Mouse (Mus musculus): ENCODE results near the gene Dock7.

Dock7 gene

DNA sequence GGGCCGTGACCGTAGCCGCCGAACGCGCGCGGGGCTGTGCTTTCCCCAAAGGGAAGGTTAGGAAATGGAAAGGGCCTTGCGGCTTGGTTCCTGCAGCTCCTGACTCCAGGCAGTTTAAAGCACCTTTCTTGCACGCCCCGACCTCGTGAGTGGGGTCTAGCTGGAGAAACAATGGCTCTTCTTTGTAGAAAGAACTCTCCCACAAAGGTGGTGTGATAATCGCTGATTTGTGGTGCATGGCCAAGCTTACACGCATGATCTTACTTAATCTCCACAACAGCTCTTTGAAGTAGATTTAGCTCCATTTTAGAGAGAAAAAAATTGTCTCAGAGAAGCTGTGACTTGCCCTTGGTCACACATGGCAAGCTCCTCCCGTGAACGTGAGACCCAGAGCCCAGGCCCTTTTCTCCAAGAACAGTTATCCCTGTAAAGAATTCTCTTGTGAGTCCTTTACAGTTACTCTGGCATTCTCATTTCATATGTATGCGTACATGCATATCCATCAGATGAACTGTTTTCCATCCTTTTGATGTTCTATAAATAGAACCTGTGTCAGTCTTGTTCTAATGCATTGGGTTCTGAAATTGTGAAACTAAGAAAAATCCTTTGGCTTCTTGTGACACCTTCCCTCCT is 524 bp upstream of the Dock7 start:
- DNase-seq (ENCODE audit: low spot score) = peak; percentile 64

DNA sequence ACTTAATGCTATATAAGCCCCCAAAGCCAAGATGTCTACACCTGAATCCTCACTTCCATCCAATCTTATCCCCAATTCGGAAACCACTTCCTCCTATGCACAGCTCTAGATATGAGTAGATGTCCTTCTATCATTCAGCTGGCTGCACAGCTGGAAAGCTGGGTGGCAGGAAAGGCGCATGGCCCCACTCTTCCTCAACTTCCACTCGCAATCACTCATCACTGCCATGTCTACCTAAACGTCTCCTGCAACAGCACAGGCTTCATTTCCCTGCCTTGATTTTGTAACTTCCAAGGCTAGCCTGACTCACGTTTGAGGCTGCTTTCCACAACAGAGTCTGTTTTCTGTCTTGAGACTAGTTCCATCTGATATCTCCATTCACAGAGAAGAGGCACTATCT is 1.7 kb downstream of the Dock7 start:
- no peak for DNase-seq (ENCODE audit: low spot score)

DNA sequence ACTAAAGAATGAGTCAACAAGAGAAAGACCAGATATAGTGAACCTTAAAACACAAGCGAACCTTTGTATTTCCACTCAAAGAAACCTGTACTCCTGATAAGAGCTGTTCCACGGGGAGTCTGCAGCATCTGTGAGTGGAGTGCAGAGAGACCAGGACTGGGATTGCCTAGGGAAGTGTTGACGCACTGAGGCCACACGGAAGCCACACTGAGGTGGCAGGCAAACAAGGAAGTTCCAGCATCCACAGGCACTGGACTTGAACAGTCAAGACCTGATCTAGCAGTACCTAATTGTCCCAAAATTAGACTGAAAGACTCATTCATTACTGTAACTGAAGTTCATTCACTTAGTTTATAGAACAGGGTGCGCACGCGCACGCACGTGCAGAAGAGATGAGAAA is 4.9 kb downstream of the Dock7 start:
- no peak for DNase-seq (ENCODE audit: low spot score)

DNA sequence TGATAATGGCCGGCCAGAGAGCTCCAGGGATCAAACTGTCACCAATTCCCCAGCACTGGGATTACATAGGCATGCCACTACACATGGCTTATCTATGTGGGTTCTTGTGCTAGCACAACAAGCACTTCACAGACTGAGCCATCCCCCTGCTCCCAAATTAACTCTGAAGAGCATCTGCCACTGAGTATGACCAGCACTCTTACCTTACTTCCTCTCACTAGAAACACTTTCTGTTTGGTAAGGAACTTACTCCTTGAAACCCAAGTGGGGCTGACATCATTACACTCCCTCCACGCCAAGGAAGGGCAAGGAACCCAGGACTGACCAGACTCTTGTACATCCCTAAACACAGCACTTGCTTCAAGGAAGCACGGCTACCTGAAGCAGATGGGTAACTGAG is 9.0 kb downstream of the Dock7 start:
- no peak for DNase-seq (ENCODE audit: low spot score)

DNA sequence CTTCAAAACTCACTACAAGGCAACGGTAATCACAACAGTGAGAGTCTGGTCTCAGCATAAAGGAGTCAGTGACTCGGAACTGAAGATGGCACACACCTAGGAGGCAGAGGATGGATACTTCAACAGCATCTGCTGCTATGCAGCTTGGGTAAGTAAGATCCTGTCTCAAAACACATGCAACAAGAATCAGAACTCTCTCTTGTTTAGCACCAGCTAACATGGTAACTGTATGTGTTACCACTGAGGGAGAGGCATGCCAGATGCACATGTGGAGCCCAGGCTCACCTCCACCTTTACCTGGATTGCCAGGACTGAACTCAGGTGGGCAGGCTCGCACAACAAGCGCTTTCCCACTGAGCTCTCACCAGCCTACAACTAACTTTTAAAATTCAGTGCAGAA is 11.9 kb downstream of the Dock7 start:
- no peak for DNase-seq (ENCODE audit: low spot score)

DNA sequence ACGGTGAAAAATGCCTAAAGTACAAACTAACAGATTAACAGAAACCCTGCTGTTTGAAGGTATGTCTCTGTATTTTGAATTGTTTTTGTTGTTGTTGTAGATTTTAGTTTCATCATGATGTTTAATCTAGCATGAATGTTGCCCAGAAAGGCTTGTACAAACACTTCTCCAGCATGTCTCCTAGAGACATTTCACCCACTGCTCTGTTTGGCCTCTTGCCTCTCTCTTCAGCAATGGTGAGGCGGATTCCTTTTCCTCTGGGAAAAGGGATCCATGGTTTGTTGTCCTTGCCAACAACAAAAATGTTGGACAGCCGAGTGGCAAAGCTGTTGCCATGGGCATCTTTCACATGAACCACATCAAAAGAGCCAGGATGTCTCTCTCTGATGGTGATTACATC is 17.9 kb downstream of the Dock7 start:
- DNase-seq (ENCODE audit: low spot score) = no peak

DNA sequence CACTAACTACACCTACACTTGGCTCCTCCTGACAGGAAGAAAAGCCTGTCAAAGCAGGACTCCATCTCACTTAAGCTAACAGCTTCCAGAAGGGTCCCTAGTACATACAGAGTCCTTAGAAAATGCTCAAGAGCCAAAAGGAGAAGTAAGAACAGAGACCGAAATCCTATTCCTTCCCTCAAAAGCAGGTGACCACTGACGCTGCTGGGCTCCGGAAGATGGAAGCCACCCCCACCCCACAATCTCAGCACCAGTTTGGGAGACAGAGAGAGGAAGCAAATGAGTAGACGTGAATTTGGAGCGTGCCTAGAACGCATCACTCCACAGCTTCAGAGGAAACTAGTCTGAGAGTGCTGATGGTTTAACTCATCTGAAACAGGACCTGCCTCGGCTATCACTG is 20.0 kb downstream of the Dock7 start:
- no peak for DNase-seq (ENCODE audit: low spot score)

DNA sequence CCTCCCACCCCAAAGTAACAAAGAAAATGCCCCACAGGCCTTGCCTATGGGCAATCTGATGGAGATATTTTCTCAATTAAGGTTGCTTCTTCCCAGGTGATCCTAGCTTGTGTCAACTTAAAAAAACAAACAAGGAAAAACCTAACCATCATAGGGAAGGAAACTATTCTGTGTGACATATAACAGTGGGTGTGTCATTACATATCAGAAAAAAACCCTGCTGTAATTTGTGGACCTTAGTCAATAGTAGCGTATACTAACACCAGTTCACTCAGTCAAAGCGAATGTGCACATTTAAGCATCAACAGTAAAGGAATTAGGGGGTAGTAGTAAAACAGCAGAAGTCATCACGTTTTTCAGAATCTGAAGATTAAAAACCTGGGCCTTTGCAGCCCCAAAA is 28.9 kb downstream of the Dock7 start:
- DNase-seq (ENCODE audit: low spot score) = no peak

DNA sequence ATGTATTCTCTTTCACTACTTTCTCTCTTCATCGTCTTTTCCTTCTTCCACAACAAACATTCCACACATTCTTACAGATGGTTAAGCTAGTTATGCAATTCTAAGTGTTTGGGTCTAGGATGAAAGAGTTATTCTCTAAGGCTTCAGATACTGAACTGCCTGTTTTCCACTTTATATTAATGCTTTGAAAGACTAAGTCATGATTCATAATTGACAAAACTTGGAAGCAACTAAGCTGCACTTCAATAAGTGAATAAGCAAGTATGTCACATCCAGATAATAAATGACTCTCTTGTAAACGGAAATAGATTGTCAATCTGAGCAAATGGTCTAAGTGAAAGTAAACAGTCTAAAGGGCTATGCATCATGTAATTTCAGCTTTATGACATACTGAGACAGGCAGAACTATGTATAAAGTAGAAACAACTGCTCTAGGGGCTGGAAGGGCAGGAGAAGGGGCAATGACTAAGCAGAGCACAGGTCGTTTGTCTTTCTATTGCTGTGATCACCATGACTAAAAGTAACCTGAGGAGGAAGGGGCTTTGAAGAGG is 29.5 kb downstream of the Dock7 start:
- no peak for DNase-seq (ENCODE audit: low spot score)

DNA sequence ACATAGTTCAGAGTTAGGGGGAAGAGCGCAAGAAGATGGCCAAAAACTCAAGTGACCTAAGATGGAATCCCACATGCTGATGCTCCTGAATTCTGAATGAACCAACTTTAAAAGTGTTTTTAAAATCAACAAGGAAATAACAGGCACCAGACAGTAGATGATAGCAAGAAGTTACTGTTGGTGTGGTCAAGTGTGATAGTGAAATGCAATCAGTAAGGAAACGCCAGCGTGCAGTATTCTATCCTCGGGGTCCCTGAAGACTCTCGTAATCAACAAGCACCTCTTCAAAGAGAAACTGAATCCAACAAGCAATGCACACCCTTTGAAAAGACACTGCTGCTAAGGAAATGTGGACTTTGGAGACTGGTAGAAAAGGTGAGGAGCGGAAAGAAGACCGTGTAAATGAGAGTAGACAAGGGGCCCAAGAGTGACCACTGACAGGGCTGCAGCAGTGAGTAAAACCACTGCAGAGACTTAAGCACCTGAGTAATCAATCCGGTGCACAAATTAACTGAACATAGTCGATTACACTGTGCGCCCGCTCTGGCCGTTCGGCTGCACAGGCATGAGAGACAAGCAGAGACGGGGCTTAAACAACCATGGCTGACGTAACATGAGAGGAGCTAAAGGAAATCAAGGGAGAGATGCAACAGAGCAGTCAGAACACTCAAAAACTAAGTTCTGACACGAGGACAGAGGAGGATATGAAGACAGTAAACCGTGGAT is 32.8 kb downstream of the Dock7 start:
- no peak for DNase-seq (ENCODE audit: low spot score)

DNA sequence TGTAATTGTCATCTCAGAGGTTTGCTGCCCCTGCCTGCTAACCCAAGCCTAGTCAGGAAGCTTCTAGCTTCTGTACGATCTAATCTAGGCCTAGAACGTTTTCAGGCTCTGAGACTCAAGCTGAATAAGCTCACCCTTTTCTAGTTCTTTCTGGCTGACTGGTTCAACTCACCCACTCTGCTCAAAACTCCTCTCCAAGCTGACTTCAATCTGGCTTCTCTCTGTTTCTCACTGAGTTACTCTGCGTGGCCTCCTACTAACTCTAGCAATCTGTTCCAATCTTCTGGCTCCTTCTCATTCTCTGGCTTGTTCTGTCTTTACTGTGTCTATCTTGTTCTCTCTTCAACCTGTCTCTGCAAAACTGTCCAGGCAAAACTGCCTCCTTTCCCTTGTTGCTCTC is 36.9 kb downstream of the Dock7 start:
- no peak for DNase-seq (ENCODE audit: low spot score)

DNA sequence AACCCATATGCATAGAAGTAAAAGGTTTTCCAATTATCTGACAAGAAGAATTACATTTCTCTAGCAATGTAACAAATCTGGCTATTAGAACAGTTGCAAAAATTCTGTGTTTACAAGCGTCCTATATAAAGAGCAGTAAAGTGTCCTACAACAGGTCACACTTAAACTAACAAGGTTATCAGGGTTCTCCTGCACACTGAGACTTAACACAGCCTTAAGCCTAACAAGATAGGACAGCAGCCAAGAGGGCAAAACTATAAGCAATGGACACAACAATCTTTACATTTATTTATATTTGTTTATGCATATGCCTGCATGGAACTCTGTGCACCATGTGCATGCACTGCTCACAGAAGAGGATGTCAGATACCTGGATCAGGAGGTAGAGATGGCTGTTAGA is 39.5 kb downstream of the Dock7 start:
- DNase-seq (ENCODE audit: low spot score) = no peak

DNA sequence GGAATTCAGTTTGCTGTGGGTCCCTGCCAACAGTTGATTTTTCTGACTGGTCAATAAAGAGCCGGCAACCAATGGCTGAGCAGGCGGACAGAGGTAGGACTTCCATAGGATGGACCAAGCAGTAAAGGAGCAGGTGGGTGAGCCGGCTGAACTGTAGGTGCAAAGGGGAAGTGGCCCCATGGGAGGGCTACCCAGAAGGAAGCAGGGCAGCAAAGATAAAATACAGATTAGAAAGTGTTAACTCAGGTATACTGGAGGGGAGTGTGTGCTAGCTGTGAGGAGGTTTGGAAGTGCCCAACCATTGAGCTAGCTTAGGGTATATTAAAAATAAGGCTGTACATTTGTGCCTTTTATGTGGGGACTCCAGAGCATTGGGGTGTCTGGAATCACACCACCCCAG is 42.7 kb downstream of the Dock7 start:
- no peak for DNase-seq (ENCODE audit: low spot score)

DNA sequence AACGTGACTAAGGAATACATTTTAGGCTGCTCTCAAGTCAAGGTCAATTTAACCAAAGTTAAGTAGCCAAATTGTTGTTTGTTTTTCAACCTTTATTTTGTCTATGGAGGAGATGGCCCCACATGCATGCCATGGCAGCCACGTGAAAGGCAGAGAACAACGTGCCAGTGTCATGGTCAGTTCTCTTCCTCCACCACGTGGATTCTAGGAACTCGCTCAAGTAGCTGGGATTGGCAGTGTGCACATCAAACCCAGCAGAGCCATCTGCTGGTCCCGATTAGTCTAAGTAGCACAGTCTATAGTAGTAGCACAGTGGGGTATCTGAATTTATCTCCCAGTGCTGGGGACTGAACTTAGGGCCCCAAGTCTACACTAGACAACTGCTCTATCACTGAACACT is 51.9 kb downstream of the Dock7 start:
- no peak for DNase-seq (ENCODE audit: low spot score)

DNA sequence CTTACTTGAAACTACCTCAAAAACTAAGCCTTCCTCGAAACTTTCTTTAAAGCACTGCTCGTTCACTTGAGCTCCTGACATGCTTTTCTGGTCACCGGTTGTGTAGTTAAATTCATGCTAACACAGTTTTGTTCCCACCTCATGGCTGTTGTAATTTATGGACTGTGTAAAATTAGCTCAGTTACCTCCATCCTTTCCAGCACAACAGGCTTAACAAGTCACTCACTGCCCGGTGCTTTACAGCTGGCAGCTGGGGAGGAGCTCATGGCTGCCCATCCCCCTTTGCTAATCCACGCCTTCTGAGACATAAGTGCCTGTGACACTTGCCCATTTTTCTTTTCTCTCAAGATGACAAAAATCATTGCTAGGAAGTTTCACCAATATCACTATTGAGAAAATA is 56.2 kb downstream of the Dock7 start:
- DNase-seq (ENCODE audit: low spot score) = no peak

DNA sequence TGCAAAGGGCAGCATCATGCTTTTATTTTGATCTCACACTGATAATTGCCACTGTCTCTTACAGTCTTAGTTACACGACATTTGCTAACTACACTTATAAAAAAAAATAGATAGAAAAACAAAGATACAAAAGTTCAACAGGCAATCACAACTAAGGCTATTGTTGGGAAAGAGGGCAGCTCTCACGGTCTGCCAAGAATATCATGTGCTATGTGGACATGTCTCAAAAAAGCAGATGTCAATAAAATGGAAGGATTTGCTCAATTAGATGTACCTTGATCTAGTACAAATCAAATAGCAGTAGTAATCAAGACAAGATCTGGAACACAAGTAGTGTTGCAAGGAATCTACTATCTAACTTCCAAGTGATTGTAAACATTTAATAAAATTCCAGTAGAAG is 72.1 kb downstream of the Dock7 start:
- no peak for DNase-seq (ENCODE audit: low spot score)

DNA sequence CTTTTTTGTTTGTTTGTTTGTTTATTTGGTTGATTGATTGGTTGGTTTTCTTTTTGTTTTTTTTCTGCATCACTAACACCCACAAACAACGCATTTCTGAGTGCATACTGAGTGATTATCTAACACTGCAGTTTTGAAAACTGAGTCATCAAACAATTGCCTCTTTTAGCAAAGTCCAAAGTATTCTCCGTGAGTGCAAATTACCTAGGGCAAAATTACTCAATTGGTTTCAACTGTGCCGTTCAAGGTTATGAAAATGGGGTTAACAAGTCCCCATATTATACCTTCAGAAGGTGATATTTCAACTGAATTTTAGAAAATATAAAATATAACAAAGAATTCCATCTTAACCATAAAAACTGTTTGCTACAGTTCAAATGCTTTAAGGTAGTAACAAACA is 74.2 kb downstream of the Dock7 start:
- no peak for DNase-seq (ENCODE audit: low spot score)

DNA sequence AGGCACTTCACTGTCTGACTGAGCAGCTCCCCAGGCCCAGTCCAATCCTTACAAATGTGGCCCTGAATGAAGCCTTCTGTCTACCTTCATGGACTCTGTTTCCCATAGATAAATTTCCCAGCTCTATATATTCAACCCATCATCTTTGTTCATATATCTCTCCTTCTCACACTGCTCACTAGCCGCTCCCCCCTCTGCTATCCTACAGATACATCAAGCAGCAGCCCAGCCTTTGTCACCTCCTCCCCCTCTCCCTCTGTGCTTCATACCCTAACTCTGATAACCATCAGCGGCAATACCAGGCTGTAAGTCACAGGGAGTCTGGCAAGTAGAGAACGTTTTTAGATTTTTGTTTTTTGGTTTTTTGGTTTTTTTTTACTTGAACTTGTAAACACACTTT is 75.9 kb downstream of the Dock7 start:
- DNase-seq (ENCODE audit: low spot score) = no peak

DNA sequence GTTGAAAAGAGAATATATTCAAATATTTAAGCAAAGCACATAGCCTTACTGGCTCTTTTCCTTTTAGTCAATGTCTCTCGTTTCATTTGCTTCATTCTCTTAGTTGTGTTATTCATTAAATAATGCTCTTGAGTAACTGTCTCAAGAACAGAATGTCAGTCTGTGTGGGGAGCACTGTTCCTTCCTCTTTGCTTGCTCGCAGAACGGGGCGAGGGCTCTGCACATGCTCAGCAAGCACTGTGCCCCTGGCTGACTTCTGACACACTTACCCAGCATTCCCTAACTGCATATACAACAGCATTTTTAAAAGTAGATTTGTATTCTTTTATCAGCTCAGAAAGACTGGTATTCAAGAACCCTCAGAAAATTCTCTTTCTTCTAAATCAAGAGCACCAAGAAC is 87.8 kb downstream of the Dock7 start:
- no peak for DNase-seq (ENCODE audit: low spot score)

DNA sequence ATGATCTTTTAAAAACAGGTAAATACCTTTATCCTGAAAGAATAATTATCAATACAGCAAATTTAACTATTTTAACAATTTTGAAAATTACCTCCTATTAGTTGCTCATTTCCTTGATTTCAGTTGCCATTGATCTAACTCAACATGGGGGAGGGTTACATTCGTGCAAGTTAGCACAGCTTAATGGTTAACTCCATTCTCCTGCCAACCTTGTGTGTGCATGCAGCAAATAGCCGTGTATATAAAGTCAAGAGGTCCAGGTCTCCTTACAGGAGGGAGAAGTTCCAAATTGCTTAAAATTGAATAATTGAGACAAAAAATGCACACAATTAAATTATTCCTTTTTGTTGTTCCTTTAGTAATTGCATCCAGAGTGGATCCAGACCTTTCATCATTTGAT is 90.0 kb downstream of the Dock7 start, which contains the start of gene Angptl3:
Gene Angptl3 (plus strand): TSS at position 269 of the 400 bp plus-strand sequence.
- no peak for DNase-seq (ENCODE audit: low spot score)

DNA sequence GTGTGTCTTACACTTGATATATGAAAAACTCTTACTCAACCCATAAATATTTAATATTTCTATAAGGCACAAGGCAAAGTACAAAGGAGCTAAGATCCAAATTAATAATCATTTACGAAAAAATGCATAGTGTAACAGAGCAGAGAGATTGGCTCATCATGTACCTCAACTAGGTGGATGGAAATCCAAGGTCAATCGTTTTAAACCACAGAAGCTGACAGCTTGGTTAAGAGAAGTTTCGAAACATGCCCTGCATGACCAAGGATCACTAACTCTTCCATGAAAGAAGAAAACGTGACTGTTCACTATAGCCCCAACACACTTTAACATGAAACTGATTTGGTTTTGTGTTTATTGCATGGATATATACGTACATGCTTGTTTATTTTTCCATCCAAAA is 92.3 kb downstream of the Dock7 start:
- DNase-seq (ENCODE audit: low spot score) = no peak

DNA sequence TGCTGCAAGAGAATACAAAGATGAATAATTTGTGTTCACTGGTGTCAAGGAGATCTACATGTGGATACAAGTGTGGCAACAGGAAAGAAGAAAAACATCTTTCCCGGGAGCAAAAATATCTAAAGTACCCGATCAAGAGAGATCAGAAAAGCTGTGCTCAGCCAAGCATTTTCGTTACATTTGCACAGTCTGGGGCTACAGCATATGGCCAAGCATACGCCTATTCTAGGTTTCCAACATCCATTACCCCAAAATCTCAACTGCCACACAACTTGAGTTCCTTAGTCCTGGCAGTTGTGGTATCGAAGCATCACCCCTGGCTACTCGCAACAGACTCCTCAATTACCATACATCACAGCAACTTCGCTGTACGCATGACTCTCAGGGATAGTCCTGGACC is 98.5 kb downstream of the Dock7 start:
- no peak for DNase-seq (ENCODE audit: low spot score)

DNA sequence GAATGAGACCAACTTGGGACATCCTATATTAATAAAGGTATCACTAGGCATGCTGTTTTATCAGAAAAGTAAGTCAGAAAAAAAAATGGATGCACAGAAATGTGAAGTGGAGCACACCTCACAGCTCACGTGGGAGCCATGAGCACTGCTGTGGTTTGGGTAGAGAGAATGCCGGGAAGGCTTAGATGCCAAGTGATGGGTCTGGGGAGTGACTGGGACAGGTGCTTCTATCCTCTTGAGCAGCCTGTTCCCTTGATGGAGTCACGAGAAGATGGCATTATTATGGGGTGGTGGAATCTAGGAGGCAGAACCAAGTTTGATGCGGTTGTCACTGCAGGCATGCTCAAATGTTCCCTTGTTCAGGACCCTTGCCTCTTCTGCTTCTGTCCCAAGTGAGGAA is 109.7 kb downstream of the Dock7 start:
- DNase-seq (ENCODE audit: low spot score) = no peak

DNA sequence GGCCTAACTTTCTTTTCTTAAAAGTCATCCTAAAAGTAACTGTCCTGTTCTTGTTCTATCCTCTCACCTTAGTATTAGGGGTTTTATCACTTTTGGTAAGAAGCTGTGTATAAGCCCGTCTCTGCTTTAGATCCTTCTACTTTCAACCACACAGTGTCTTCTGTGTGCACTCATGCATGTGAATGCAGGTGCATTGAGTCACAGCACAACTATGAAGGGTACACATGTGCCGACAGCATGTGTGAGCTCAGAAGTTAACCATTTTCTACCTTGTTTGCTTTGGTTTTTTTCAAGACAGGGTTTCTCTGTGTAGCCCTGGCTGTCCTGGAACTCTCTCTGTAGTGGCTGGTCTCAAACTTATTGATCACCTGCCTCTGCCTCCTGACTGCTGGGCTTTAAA is 114.4 kb downstream of the Dock7 start:
- DNase-seq (ENCODE audit: low spot score) = no peak
